Mouse (Mus musculus) erythroblast, adult 5-6 weeks (primary cell): Measurements from ENCODE around the gene Hmx1. TPM values are rescaled to one million over a fixed set of nuclear protein-coding genes. Genes with fewer than 3 reads are reported as not detected.

Experiments
- ATAC-seq: replicated peaks from 2 replicates; pipeline ENCODE4 v1.8.0; 2016; ENCODE audit warnings: moderate number of reproducible peaks, mild to moderate bottlenecking, moderate TSS enrichment, inconsistent platforms; ENCODE audit not compliant: poor library complexity, low FRiP score, severe bottlenecking
- total RNA-seq, 2 experiments: library from RNA; stranded (forward) in 1 of 2; stranded (reverse) in 1 of 2; fragments of 150-400 nt in 1 of 2; fragments of 200-764, 138-1000 nt in 1 of 2; gene quantifications; 2 replicates each; pipeline versions ENCODE4 v1.2.3 to v1.2.4; 2015 to 2017; ENCODE audit warnings: low replicate concordance in 2 of 2

Hmx1 gene
- total RNA-seq, 2 experiments from 2014 or later, result not detected

DNA sequence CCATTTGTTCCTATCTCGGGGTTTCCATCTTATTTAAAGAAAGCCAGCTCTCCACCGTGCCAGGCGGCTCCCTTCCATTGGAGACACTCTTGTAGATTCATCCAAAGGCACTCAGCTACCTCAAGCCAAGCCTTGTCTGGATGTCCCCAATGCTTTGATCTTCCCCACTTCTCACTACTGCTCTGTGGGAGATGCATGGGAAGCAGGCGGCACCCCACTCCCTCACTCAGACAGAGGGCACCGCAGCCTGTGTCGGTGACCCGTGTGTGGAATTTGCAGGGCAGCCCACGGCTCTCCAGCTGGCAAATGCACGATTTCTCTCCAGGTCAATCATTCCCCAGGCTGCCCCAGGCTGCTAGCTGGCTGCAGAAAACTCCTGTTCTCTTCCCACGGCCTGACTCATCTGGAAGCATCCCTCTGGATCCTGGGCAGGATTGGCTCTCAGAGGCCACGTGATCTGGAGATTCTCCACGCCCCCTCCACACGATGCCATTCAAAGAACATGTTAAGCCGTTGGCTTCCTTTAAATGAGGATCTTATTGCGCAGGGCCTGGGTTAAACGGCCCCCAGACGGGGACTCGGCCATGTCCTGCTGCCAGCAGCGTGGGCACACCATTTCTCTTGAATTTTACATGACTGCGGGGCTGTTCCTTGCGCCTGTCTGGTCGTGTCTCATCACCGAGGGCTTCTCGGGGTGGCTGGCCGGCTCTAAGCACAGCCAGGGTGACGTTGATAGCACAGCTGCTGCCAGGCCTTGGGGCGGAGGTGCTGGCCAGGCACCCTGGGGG, 58.9 kb downstream of the Hmx1 start:
- ATAC-seq, result no peak

Other genes starting within 250 kb of the Hmx1 start
- not detected in 2 replicates for gene Adra2c, start 110.8 kb upstream of the Hmx1 start, total RNA-seq (2015; ENCODE audit: low replicate concordance)
- gene Adra2c, start 110.8 kb upstream of the Hmx1 start, total RNA-seq (2017; ENCODE audit: low replicate concordance), result not detected in 2 replicates
- gene Cpz, start 136.6 kb downstream of the Hmx1 start, total RNA-seq (2015; ENCODE audit: low replicate concordance), result not detected in 2 replicates
- not detected in 2 replicates for gene Cpz, start 136.6 kb downstream of the Hmx1 start, total RNA-seq (2017; ENCODE audit: low replicate concordance)
- gene Trmt44, start 186.0 kb downstream of the Hmx1 start, total RNA-seq (2015; ENCODE audit: low replicate concordance), result 0.42 and 2.1 TPM in 2 replicates
- gene Trmt44, start 186.0 kb downstream of the Hmx1 start, total RNA-seq (2017; ENCODE audit: low replicate concordance), result 2.0 and 4.3 TPM in 2 replicates
- 14.2 and 22.1 TPM in 2 replicates for gene Acox3, start 193.9 kb downstream of the Hmx1 start, total RNA-seq (2015; ENCODE audit: low replicate concordance)
- gene Acox3, start 193.9 kb downstream of the Hmx1 start, total RNA-seq (2017; ENCODE audit: low replicate concordance), result 7.4 and 14.2 TPM in 2 replicates